Mouse (Mus musculus) cerebellum, postnatal 14 days (tissue): ENCODE results near the gene Npas1.

Experiments
- DNase-seq, 2 experiments: peaks; one replicate each; pipeline ENCODE4 v3.0.0; 2021; ENCODE audit warnings: mixed read lengths in 2 of 2

Gene Npas1

DNA sequence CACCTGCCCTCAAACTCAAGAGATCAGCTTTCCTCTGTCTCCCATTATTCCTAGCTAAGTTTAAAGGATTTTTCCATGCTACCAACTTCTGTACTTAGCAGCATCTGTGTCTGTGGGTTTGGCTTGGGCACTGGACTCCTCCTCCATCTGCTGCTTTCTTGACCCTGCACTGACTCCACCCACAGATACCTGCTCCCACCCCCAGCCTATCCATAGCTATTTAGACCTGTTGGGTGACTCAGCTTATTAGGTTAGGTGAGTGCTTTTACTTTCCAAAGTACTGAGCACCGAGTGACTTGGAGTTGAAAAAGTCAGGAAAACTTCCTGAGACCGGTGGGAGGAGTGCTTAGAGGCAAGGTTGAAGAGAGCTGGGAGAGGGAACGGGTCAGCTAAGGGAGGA lies 62.1 kb downstream of the Npas1 start:
- no peak for DNase-seq

DNA sequence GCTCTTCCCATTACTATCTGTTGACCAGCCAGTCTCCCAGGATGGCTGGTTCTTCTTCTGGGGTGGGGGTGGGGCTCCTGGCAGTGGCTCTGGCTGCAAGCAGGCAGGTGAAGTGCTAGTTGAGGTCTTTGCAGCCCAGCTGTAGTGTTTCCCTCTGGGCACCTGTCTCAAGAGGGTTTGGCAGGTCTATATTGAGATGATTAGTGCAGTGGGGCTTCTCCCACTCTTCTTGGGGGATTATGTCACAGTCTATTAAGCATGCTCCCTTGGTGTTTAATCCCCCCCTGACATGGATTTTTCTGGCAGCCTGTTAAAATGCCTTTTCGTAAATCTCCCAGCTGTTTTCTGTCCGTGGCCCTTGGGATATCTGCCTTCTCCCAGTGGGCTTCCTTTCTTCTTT lies 64.6 kb downstream of the Npas1 start:
- DNase-seq: no peak

DNA sequence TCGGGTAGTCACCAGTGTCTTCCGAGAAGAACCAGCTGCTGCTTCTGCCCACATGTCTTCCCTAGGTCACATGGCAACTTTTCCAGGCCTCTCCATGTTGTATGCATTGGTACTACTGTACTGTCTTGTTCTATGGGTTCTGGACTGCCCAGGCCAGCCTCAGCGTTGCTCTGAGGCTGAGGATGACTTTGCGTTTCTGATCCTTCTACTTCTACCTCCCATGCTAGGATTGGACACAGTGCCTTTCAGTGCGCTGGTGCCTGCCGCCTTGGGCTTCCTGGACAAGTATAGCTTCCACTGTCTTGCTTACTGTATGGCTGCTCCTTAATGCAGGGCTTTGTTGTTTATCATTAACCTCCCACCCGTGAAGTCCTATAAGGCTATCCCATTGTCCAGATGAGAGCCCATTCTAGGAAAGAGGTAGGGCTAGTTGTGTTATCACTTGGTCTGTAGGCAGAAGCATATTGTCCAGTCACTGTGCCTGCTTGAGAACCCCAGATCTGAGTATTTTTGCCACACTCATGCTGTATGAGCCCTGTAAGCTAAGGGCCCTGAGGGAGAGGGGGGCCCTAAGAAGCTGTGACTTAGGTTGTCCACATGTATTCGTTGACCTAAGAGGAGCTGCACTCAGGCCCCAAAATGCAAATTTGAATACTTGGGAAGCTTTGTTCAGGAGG lies 65.2 kb downstream of the Npas1 start:
- no peak for DNase-seq

GRCm38 (mm10) chr7:16411100-16411499 lies 66.4 kb downstream of the Npas1 start:
- no peak for DNase-seq

DNA sequence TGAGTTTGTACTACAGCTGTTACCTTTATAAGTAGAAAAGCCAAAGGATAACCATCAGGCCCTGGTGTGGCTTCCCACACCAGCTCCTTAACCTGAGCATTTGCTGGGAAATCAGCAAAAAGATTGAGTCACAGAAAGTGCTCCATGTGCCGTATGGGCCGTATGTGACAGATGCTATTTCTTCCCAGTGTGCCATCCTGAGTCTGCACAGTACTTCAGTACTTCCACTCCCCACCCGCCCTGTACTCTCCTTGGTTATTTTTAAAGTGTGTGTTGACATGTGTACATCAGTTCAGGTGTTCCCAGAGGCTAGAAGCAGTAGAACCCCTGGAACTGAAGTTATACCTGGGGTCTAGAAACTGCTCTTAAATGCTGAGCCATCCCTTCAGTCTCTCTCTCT lies 70.5 kb downstream of the Npas1 start:
- DNase-seq: no peak
